Mouse (Mus musculus) liver, embryonic 11.5 days (tissue): Measurements from ENCODE around the gene Fmod. TPM values are rescaled to one million over a fixed set of nuclear protein-coding genes. Genes with fewer than 3 reads are reported as not detected.
A peak's percentile ranks its signal among the peaks of the same experiment; 100 is the strongest.

Experiments used
- ATAC-seq: fragments of 200-750 bp; cut with Nextera tagmentation; replicated peaks from 2 replicates; pipeline ENCODE4 v1.8.0; 2017; ENCODE audit warnings: moderate number of reproducible peaks, mild to moderate bottlenecking, moderate TSS enrichment, moderate library complexity; ENCODE audit not compliant: low FRiP score
- DNase-seq: peaks from one replicate; pipeline ENCODE4 v3.0.0-alpha.2; 2017; ENCODE audit warnings: low spot score
- H3K27ac ChIP-seq: fragments of 300-500 bp; sonication (generic); 2 replicates; pipeline ENCODE4 v1.5.1; 2014; ENCODE audit warnings: mild to moderate bottlenecking, low read depth, low read length, control low read depth
- H3K27me3 ChIP-seq: fragments of 300-500 bp; sonication (generic); replicated peaks from 2 replicates; pipeline ENCODE4 v1.6.1; 2014; ENCODE audit warnings: low read length, mixed read lengths; ENCODE audit not compliant: control insufficient read depth, insufficient read depth
- H3K36me3 ChIP-seq: fragments of 300-500 bp; sonication (generic); 2 replicates; pipeline ENCODE4 v1.6.1; 2014; ENCODE audit warnings: mild to moderate bottlenecking, low read length, moderate library complexity, mixed read lengths; ENCODE audit not compliant: control insufficient read depth, insufficient read depth
- H3K4me1 ChIP-seq: fragments of 300-500 bp; sonication (generic); replicated peaks from 2 replicates; pipeline ENCODE4 v1.6.1; 2014; ENCODE audit warnings: low read length, mixed read lengths; ENCODE audit not compliant: control insufficient read depth, insufficient read depth
- H3K4me2 ChIP-seq: fragments of 300-500 bp; sonication (generic); 2 replicates; pipeline ENCODE4 v1.6.1; 2014; ENCODE audit warnings: mild to moderate bottlenecking, control low read depth, moderate library complexity
- H3K4me3 ChIP-seq: fragments of 300-500 bp; sonication (generic); 2 replicates; pipeline ENCODE4 v1.5.1; 2014; ENCODE audit warnings: low read depth, low read length, control low read depth
- H3K9ac ChIP-seq: fragments of 300-500 bp; sonication (generic); 2 replicates; pipeline ENCODE4 v1.6.1; 2014; ENCODE audit warnings: low read depth, low read length, control low read depth
- H3K9me3 ChIP-seq: fragments of 300-500 bp; sonication (generic); 2 replicates; pipeline ENCODE4 v1.6.1; 2016; ENCODE audit warnings: low read length, inconsistent platforms, mixed read lengths; ENCODE audit not compliant: control insufficient read depth
- WGBS: fragments of 180-500 bp; shearing (Covaris S2); extraction: QIAGEN DNeasy Blood & Tissue Kit; methylation state at CpG from one replicate; pipeline ENCODE4 v1.1.7; 2014; 5-methylcytosine and 5-hydroxymethylcytosine counted together
- polyA plus RNA-seq: library from polyadenylated mRNA; unstranded; fragments of >200 nt; fragmentation: Nextera tagmentation; extraction: Ambion mirVana; gene quantifications from 2 replicates; pipeline ENCODE4 v1.2.1, GENCODE M21; 2014

Fmod gene
- polyA plus RNA-seq, 1 experiment from 2014 or later, result 3.9 TPM

DNA sequence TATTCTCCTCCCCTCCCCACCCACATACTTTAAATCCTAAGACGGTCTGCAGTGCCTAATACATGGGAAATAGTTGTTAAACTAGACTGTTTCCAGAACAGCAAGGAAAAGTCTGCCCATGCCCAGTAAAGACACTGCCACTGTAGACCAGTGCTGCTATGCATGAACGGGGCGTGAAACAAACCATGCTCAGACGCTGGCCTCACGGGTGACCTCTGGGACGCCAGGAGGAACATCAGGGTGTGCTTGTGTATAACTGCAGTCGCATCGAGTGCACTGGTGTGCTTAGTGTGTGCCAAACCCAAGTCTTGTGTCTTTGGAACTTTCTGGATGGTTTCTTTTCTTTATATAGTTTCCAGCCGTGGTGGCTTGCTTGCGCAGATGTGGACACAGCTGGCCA, 37.6 kb downstream of the Fmod start:
- Histone ChIP-seq H3K9me3 (no peaks in the 10 kb centered on the region), H3K27ac (peak overlapping the region; percentile 92), H3K9ac (no peak overlapping the region), H3K36me3 (peaks cover 6% of the 10 kb centered on the region; the same call in 1 of the 2 replicates), H3K4me3 (no peak overlapping the region), H3K4me2 (peak overlapping the region; percentile 57), H3K4me1 (peaks cover 68% of the 10 kb centered on the region), H3K27me3 (no peaks in the 10 kb centered on the region; the same call in 1 of the 2 replicates)
- WGBS, result 89% methylated on average over 10 of the region's 10 CpGs
- ATAC-seq (no peak), DNase-seq (no peak)

- no peaks in the 10 kb centered on the region for H3K9me3 ChIP-seq
- no peaks in the 10 kb centered on the region; the same call in 1 of the 2 replicates for H3K27me3 ChIP-seq
- peaks cover 69% of the 10 kb centered on the region for H3K4me1 ChIP-seq
- H3K4me3 ChIP-seq, result peak overlapping the region; percentile 79
- peak overlapping the region; percentile 88 for H3K4me2 ChIP-seq
- ATAC-seq (no peak), DNase-seq (no peak)
- no peak overlapping the region for H3K27ac ChIP-seq
- 89% methylated on average over 8 of the region's 8 CpGs for WGBS
- peaks cover 6% of the 10 kb centered on the region; the same call in 1 of the 2 replicates for H3K36me3 ChIP-seq
- peak overlapping the region; percentile 42 for H3K9ac ChIP-seq
Measured at GRCm38 (mm10) chr1:134075532-134075931, 38.5 kb downstream of the Fmod start.

DNA sequence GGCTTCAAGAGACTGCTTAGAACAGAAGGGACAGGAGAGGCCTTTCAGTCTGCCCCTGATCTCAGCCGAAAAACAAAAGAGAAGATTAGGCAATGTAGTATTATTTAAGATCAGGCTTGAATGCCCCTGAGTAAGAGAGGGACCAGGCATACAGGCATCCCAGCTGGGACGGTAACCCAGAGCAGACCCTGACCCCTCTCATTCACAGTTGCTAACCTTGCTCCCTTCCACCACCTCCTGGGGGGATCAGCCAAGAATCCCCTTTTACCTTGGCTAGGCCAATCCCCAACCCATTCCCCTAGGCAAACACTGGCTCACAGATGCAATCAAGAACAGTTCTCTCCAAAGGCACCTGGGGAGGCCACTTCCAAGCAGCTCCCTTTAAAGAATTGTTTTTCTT, 39.7 kb downstream of the Fmod start:
- WGBS, result 76% methylated on average over 2 of the region's 2 CpGs

GRCm38 (mm10) chr1:134077389-134078060, 40.5 kb downstream of the Fmod start:
- H3K9me3 ChIP-seq, result no peaks in the 10 kb centered on the region
- H3K4me3 ChIP-seq, result peak overlapping the region; percentile 79
- peak overlapping the region; percentile 88 for H3K4me2 ChIP-seq
- peaks cover 55% of the 10 kb centered on the region for H3K4me1 ChIP-seq
- WGBS, result 27% methylated on average over 14 of the region's 14 CpGs
- no peaks in the 10 kb centered on the region; the same call in 1 of the 2 replicates for H3K27me3 ChIP-seq
- H3K9ac ChIP-seq, result peak overlapping the region; percentile 83
- peak overlapping the region; percentile 80 for H3K27ac ChIP-seq
- peaks cover 6% of the 10 kb centered on the region; the same call in 1 of the 2 replicates for H3K36me3 ChIP-seq
- ATAC-seq, result no peak
- no peak for DNase-seq

More for the DNA sequence above, 39.7 kb downstream of the Fmod start:
- Histone ChIP-seq H3K4me3 (peak overlapping the region; percentile 79), H3K27me3 (no peaks in the 10 kb centered on the region; the same call in 1 of the 2 replicates), H3K27ac (no peak overlapping the region), H3K4me2 (peak overlapping the region; percentile 88), H3K36me3 (peaks cover 6% of the 10 kb centered on the region; the same call in 1 of the 2 replicates), H3K9ac (peak overlapping the region; percentile 57), H3K4me1 (peaks cover 59% of the 10 kb centered on the region), H3K9me3 (no peaks in the 10 kb centered on the region)
- ATAC-seq (no peak), DNase-seq (no peak)

GRCm38 (mm10) chr1:134078061-134078795, 41.2 kb downstream of the Fmod start:
- Histone ChIP-seq H3K4me3 (peak overlapping the region; percentile 79), H3K4me2 (peak overlapping the region; percentile 88), H3K27ac (peak overlapping the region; percentile 80), H3K36me3 (peaks cover 6% of the 10 kb centered on the region; the same call in 1 of the 2 replicates), H3K4me1 (peaks cover 55% of the 10 kb centered on the region), H3K27me3 (no peaks in the 10 kb centered on the region; the same call in 1 of the 2 replicates), H3K9ac (peak overlapping the region; percentile 83), H3K9me3 (no peaks in the 10 kb centered on the region)
- 7% methylated on average over 19 of the region's 19 CpGs for WGBS
- ATAC-seq (peak; percentile 71), DNase-seq (peak; percentile 49)

DNA sequence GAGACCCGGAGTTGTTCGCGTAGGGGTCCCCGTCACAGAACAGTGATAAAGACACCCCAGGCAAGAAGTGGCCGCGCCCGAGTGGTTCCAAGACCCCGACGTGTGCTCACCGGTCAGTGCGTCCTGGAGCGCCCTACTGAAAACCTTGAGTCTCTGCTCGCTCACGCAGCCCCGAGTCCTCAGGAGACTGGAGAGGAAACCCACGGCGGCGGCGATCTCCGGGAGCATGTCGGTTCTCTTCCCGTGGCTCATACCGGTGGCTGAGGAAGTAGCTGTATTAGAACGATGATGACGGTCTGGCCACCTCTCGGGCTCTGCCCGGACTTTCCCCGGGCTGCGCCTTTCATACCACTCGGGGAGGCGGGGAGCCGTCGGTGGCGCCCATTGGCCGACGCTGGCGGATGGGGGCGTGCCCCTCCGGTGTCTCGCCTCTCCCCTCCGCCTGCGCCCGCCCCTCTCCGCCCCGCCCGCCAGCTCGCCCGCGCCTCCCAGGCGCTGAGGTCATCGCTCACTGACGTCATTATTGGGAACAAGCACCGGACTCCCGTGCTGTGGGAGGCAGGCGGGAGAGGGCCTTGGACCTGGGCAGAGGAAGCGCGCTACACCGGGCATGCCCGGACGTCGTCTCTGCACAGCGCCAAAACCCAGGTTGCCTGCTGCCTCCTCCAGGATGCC, 41.9 kb downstream of the Fmod start, which contains the start of gene Btg2:
Gene Btg2, minus strand, starts transcription at position 319 of the 675 bp plus-strand sequence.
- Histone ChIP-seq H3K4me1 (peaks cover 53% of the 10 kb centered on the region), H3K36me3 (peaks cover 6% of the 10 kb centered on the region; the same call in 1 of the 2 replicates), H3K4me2 (peak within 1 kb of the TSS; percentile 88), H3K4me3 (peak within 1 kb of the TSS; percentile 79), H3K27me3 (no peaks in the 10 kb centered on the region; the same call in 1 of the 2 replicates), H3K27ac (peak within 1 kb of the TSS; percentile 80), H3K9ac (peak within 1 kb of the TSS; percentile 83), H3K9me3 (no peaks in the 10 kb centered on the region)
- peak; percentile 90 for ATAC-seq
- under 1% methylated on average over 57 of the region's 62 CpGs for WGBS
- DNase-seq, result peak; percentile 95

DNA sequence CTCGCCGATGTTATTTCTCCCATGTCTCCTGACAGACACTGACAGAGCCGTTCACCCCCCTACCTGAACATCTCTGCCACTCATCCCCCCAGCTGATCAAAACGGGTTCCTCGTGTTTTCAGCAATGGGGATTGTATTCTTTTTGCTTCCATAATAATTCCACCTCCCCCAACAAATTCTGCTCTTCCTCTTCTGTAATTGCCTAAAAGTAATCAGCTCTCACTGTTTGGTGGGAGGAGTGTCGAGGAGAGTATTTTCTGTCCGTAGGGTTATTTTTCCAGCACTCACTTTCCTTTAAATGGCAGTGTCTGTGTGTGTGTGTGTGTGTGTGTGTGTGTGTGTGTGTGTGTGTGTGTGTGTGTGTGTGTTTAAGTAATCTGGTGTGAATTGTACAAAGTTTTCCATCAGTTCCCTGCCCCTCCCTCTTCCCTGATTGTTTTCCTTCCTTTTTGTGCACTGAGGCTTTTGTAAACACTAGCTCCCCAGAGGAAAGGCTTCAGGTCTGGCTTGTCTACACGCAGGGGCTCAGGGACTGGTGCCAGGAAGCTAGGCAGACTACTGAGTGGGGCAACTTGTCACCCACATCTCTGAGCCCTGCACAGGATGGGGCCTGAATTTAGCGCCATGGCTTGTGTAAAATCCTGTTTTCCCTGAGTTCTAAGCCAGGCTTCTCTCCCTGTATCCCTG, 42.6 kb downstream of the Fmod start:
- WGBS, result 7% methylated on average over 9 of the region's 9 CpGs
- H3K4me3 ChIP-seq, result peak overlapping the region; percentile 79
- H3K27me3 ChIP-seq, result no peaks in the 10 kb centered on the region; the same call in 1 of the 2 replicates
- DNase-seq (no peak), ATAC-seq (no peak)
- peak overlapping the region; percentile 80; the same call in 1 of the 2 replicates for H3K27ac ChIP-seq
- H3K9ac ChIP-seq, result peak overlapping the region; percentile 67
- H3K4me2 ChIP-seq, result peak overlapping the region; percentile 88
- H3K4me1 ChIP-seq, result peaks cover 46% of the 10 kb centered on the region
- no peaks in the 10 kb centered on the region for H3K9me3 ChIP-seq
- H3K36me3 ChIP-seq, result peaks cover 6% of the 10 kb centered on the region; the same call in 1 of the 2 replicates
